Mouse (Mus musculus): ENCODE measurements around the gene Ticrr. TPM values are rescaled to one million over a fixed set of nuclear protein-coding genes. Genes with fewer than 3 reads are reported as not detected.

The Ticrr gene
- total RNA-seq (2021) = under 1 TPM; 0.13 to 0.22 TPM

- intact Hi-C loops (cut with DNase I) = loop anchor here (5.0 kb wide), 2 partner anchors 68 to 273 kb away; no protein-coding TSS in a partner anchor
These were observed at the start of gene Ticrr for GRCm38 (mm10) chr7:79659578-79660290. Ticrr (plus strand) TSS chr7:79660196.

GRCm38 (mm10) chr7:79611901-79612300, 48.1 kb upstream of the Ticrr start:
- DNase-seq (ENCODE audit: low spot score) = no peak

More at GRCm38 (mm10) chr7:79659578-79660290, at the start of gene Ticrr:
- peak; percentile 92 for DNase-seq (ENCODE audit: low spot score)

GRCm38 (mm10) chr7:79612783-79613182, 47.2 kb upstream of the Ticrr start:
- intact Hi-C loops (cut with DNase I) = loop anchor here (2.0 kb wide), 1 partner anchor 116 kb away; no protein-coding TSS in a partner anchor
- DNase-seq (ENCODE audit: low spot score) = no peak

More at GRCm38 (mm10) chr7:79611901-79612300, 48.1 kb upstream of the Ticrr start:
- intact Hi-C loops (cut with DNase I) = loop anchor here (2.0 kb wide), 1 partner anchor 117 kb away; no protein-coding TSS in a partner anchor

GRCm38 (mm10) chr7:79613314-79613713, 46.7 kb upstream of the Ticrr start:
- intact Hi-C loops (cut with DNase I) = loop anchor here (2.0 kb wide), 1 partner anchor 115 kb away; no protein-coding TSS in a partner anchor
- DNase-seq (ENCODE audit: low spot score) = no peak

- DNase-seq (ENCODE audit: low spot score) = no peak
- intact Hi-C loops (cut with DNase I) = no loop called here
These were observed 45.0 kb upstream of the Ticrr start for GRCm38 (mm10) chr7:79615008-79615407.

- DNase-seq (ENCODE audit: low spot score) = no peak
- intact Hi-C loops (cut with DNase I) = no loop called here
These were observed 44.1 kb upstream of the Ticrr start for GRCm38 (mm10) chr7:79615941-79616340.

- intact Hi-C loops (cut with DNase I) = no loop called here
- DNase-seq (ENCODE audit: low spot score) = no peak
These were observed 42.6 kb upstream of the Ticrr start, which contains the start of gene Rhcg for GRCm38 (mm10) chr7:79617418-79617817. Rhcg (minus strand) TSS chr7:79617657.

- intact Hi-C loops (cut with DNase I) = no loop called here
- no peak for DNase-seq (ENCODE audit: low spot score)
These were observed 40.5 kb upstream of the Ticrr start for GRCm38 (mm10) chr7:79619493-79619892.

- intact Hi-C loops (cut with DNase I) = no loop called here
- no peak for DNase-seq (ENCODE audit: low spot score)
These were observed 36.9 kb upstream of the Ticrr start for GRCm38 (mm10) chr7:79623086-79623485.

GRCm38 (mm10) chr7:79626170-79626569, 33.8 kb upstream of the Ticrr start:
- intact Hi-C loops (cut with DNase I) = no loop called here
- no peak for DNase-seq (ENCODE audit: low spot score)

GRCm38 (mm10) chr7:79628271-79628913, 31.6 kb upstream of the Ticrr start:
- no peak for DNase-seq (ENCODE audit: low spot score)
- intact Hi-C loops (cut with DNase I) = no loop called here

- intact Hi-C loops (cut with DNase I) = no loop called here
- DNase-seq (ENCODE audit: low spot score) = no peak
These were observed 28.1 kb upstream of the Ticrr start for GRCm38 (mm10) chr7:79631773-79632348.

- intact Hi-C loops (cut with DNase I) = no loop called here
- no peak for DNase-seq (ENCODE audit: low spot score)
These were observed 12.8 kb upstream of the Ticrr start for GRCm38 (mm10) chr7:79647233-79647632.

GRCm38 (mm10) chr7:79649005-79649404, 11.0 kb upstream of the Ticrr start:
- intact Hi-C loops (cut with DNase I) = loop anchor here (1.0 kb wide), 1 partner anchor 155 kb away; no protein-coding TSS in a partner anchor
- DNase-seq (ENCODE audit: low spot score) = no peak

GRCm38 (mm10) chr7:79654185-79654584, 5.8 kb upstream of the Ticrr start:
- no peak for DNase-seq (ENCODE audit: low spot score)
- intact Hi-C loops (cut with DNase I) = no loop called here

- DNase-seq (ENCODE audit: low spot score) = no peak
- intact Hi-C loops (cut with DNase I) = no loop called here
These were observed 5.4 kb upstream of the Ticrr start for GRCm38 (mm10) chr7:79654586-79654985.

- DNase-seq (ENCODE audit: low spot score) = no peak
- intact Hi-C loops (cut with DNase I) = loop anchor here (5.0 kb wide), 1 partner anchor 67 kb away; no protein-coding TSS in a partner anchor
These were observed 525 bp downstream of the Ticrr start for GRCm38 (mm10) chr7:79660291-79661150.

GRCm38 (mm10) chr7:79661253-79661890, 1.4 kb downstream of the Ticrr start:
- intact Hi-C loops (cut with DNase I) = loop anchor here (5.0 kb wide), 1 partner anchor 66 kb away; no protein-coding TSS in a partner anchor
- DNase-seq (ENCODE audit: low spot score) = no peak

GRCm38 (mm10) chr7:79666690-79667089, 6.7 kb downstream of the Ticrr start:
- intact Hi-C loops (cut with DNase I) = no loop called here
- no peak for DNase-seq (ENCODE audit: low spot score)

Measured in heart, postnatal 25 days (tissue).